Mouse (Mus musculus): ENCODE measurements around the gene Pccb.

Pccb gene

GRCm38 (mm10) chr9:101045710-101046338 is 11.1 kb upstream of the Pccb start:
- no peak for DNase-seq (ENCODE audit: low read depth, low spot score)

GRCm38 (mm10) chr9:101042249-101042648 is 7.6 kb upstream of the Pccb start:
- no peak for DNase-seq (ENCODE audit: low read depth, low spot score)

GRCm38 (mm10) chr9:101041508-101041907 is 6.8 kb upstream of the Pccb start:
- DNase-seq (ENCODE audit: low read depth, low spot score), result no peak

- DNase-seq (ENCODE audit: low read depth, low spot score), result no peak
Measured at GRCm38 (mm10) chr9:101038634-101039033, 3.9 kb upstream of the Pccb start.

GRCm38 (mm10) chr9:101037396-101037795 is 2.7 kb upstream of the Pccb start:
- DNase-seq (ENCODE audit: low read depth, low spot score), result no peak

- no peak for DNase-seq (ENCODE audit: low read depth, low spot score)
Measured at GRCm38 (mm10) chr9:101036876-101037275, 2.2 kb upstream of the Pccb start.

GRCm38 (mm10) chr9:101035836-101036596 is 1.3 kb upstream of the Pccb start:
- no peak for DNase-seq (ENCODE audit: low read depth, low spot score)

GRCm38 (mm10) chr9:101033761-101034447 is 794 bp downstream of the Pccb start:
- no peak for DNase-seq (ENCODE audit: low read depth, low spot score)

GRCm38 (mm10) chr9:101018768-101019167 is 15.9 kb downstream of the Pccb start:
- no peak for DNase-seq (ENCODE audit: low read depth, low spot score)

- no peak for DNase-seq (ENCODE audit: low read depth, low spot score)
Measured at GRCm38 (mm10) chr9:101017734-101018516, 16.8 kb downstream of the Pccb start.

- no peak for DNase-seq (ENCODE audit: low read depth, low spot score)
Measured at GRCm38 (mm10) chr9:101015324-101015723, 19.4 kb downstream of the Pccb start.

GRCm38 (mm10) chr9:101012433-101012832 is 22.3 kb downstream of the Pccb start:
- no peak for DNase-seq (ENCODE audit: low read depth, low spot score)

- no peak for DNase-seq (ENCODE audit: low read depth, low spot score)
Measured at GRCm38 (mm10) chr9:101005866-101006265, 28.8 kb downstream of the Pccb start.

GRCm38 (mm10) chr9:101003302-101003701 is 31.4 kb downstream of the Pccb start:
- no peak for DNase-seq (ENCODE audit: low read depth, low spot score)

- DNase-seq (ENCODE audit: low read depth, low spot score), result no peak
Measured at GRCm38 (mm10) chr9:101002841-101003240, 31.9 kb downstream of the Pccb start.

GRCm38 (mm10) chr9:101002053-101002452 is 32.6 kb downstream of the Pccb start:
- DNase-seq (ENCODE audit: low read depth, low spot score), result no peak

- no peak for DNase-seq (ENCODE audit: low read depth, low spot score)
Measured at GRCm38 (mm10) chr9:100997138-100997537, 37.6 kb downstream of the Pccb start.

GRCm38 (mm10) chr9:100993937-100994336 is 40.8 kb downstream of the Pccb start:
- DNase-seq (ENCODE audit: low read depth, low spot score), result no peak

GRCm38 (mm10) chr9:100992191-100992590 is 42.5 kb downstream of the Pccb start:
- no peak for DNase-seq (ENCODE audit: low read depth, low spot score)

GRCm38 (mm10) chr9:100991321-100991720 is 43.4 kb downstream of the Pccb start:
- no peak for DNase-seq (ENCODE audit: low read depth, low spot score)

- no peak for DNase-seq (ENCODE audit: low read depth, low spot score)
Measured at GRCm38 (mm10) chr9:100990609-100991008, 44.1 kb downstream of the Pccb start.

- no peak for DNase-seq (ENCODE audit: low read depth, low spot score)
Measured at GRCm38 (mm10) chr9:100987850-100988249, 46.8 kb downstream of the Pccb start.

Measured in brain, embryonic 18.5 days (tissue).